Mouse (Mus musculus) adrenal gland, adult 10 weeks (tissue): ENCODE data around the gene Krtap22-2. TPM values are rescaled to one million over a fixed set of nuclear protein-coding genes. Genes with fewer than 3 reads are reported as not detected.

Experiments used
- polyA plus RNA-seq: library from polyadenylated mRNA; stranded (reverse); fragments of 350-450 nt; fragmentation: Illumina TruSeq; extraction: RNeasy Lipid Tissue Mini Kit (QIAGEN cat#74804); gene quantifications from one replicate; pipeline ENCODE4 v1.2.3, GENCODE M21; 2014; ENCODE audit warnings: low read depth, low replicate concordance

Gene Krtap22-2
- polyA plus RNA-seq = not detected

GRCm38 (mm10) chr16:89010659-89011058 lies at the start of gene Krtap22-2:
Krtap22-2 (minus strand) TSS chr16:89010759.

GRCm38 (mm10) chr16:89047783-89048182 lies 37.2 kb upstream of the Krtap22-2 start, which contains the start of gene Krtap6-5:
Krtap6-5 (minus strand) TSS chr16:89047883.

GRCm38 (mm10) chr16:89041372-89041771 lies 30.8 kb upstream of the Krtap22-2 start, which contains the start of gene Gm10228:
Gm10228 (minus strand) TSS chr16:89041472.

GRCm38 (mm10) chr16:89031399-89031798 lies 20.8 kb upstream of the Krtap22-2 start, which contains the start of gene Krtap6-1:
Krtap6-1 (plus strand) TSS chr16:89031699.

GRCm38 (mm10) chr16:89014984-89015383 lies 4.4 kb upstream of the Krtap22-2 start, which contains the start of gene Gm10229:
Gm10229 (plus strand) TSS chr16:89015284.

GRCm38 (mm10) chr16:88962773-88963172 lies 47.8 kb downstream of the Krtap22-2 start, which contains the start of gene Krtap16-3:
Krtap16-3 (minus strand) TSS chr16:88962873.

Other genes starting within 250 kb of the Krtap22-2 start
- not detected for gene 2310057N15Rik, start 236.6 kb downstream of the Krtap22-2 start, polyA plus RNA-seq
- not detected for gene Gm5965, start 232.9 kb downstream of the Krtap22-2 start, polyA plus RNA-seq
- not detected for gene Gm20741, start 198.5 kb downstream of the Krtap22-2 start, polyA plus RNA-seq
- gene Krtap15, start 190.5 kb downstream of the Krtap22-2 start, polyA plus RNA-seq = not detected
- not detected for gene Krtap14, start 184.6 kb downstream of the Krtap22-2 start, polyA plus RNA-seq
- gene Krtap19-1, start 141.3 kb downstream of the Krtap22-2 start, polyA plus RNA-seq = not detected
- not detected for gene Krtap19-2, start 136.5 kb downstream of the Krtap22-2 start, polyA plus RNA-seq
- gene Krtap19-3, start 132.7 kb downstream of the Krtap22-2 start, polyA plus RNA-seq = not detected
- gene Krtap19-4, start 125.7 kb downstream of the Krtap22-2 start, polyA plus RNA-seq = not detected
- not detected for gene Krtap19-5, start 114.3 kb downstream of the Krtap22-2 start, polyA plus RNA-seq
- gene Krtap19-9b, start 78.5 kb downstream of the Krtap22-2 start, polyA plus RNA-seq = not detected
- not detected for gene Krtap16-3, start 47.9 kb downstream of the Krtap22-2 start, polyA plus RNA-seq
- not detected for gene Gm10229, start 4.5 kb upstream of the Krtap22-2 start, polyA plus RNA-seq
- not detected for gene Krtap6-1, start 20.9 kb upstream of the Krtap22-2 start, polyA plus RNA-seq
- gene Gm10228, start 30.7 kb upstream of the Krtap22-2 start, polyA plus RNA-seq = not detected
- not detected for gene Krtap6-5, start 37.1 kb upstream of the Krtap22-2 start, polyA plus RNA-seq
- not detected for gene 1110025L11Rik, start 53.2 kb upstream of the Krtap22-2 start, polyA plus RNA-seq
- not detected for gene Krtap6-3, start 73.3 kb upstream of the Krtap22-2 start, polyA plus RNA-seq
- gene Gm6358, start 130.1 kb upstream of the Krtap22-2 start, polyA plus RNA-seq = not detected
- not detected for gene Gm10061, start 140.3 kb upstream of the Krtap22-2 start, polyA plus RNA-seq
- gene Gm9789, start 147.2 kb upstream of the Krtap22-2 start, polyA plus RNA-seq = not detected
- gene Gm7735, start 158.7 kb upstream of the Krtap22-2 start, polyA plus RNA-seq = not detected
- not detected for gene 1110057P08Rik, start 164.0 kb upstream of the Krtap22-2 start, polyA plus RNA-seq
- not detected for gene Krtap20-2, start 195.1 kb upstream of the Krtap22-2 start, polyA plus RNA-seq